Mouse (Mus musculus) ovary, postnatal 10 days (tissue): ENCODE results near the gene Hmox1.

Experiments used
- DNase-seq: peaks from one replicate; pipeline ENCODE4 v3.0.0; 2022; ENCODE audit warnings: low spot score

The Hmox1 gene

DNA sequence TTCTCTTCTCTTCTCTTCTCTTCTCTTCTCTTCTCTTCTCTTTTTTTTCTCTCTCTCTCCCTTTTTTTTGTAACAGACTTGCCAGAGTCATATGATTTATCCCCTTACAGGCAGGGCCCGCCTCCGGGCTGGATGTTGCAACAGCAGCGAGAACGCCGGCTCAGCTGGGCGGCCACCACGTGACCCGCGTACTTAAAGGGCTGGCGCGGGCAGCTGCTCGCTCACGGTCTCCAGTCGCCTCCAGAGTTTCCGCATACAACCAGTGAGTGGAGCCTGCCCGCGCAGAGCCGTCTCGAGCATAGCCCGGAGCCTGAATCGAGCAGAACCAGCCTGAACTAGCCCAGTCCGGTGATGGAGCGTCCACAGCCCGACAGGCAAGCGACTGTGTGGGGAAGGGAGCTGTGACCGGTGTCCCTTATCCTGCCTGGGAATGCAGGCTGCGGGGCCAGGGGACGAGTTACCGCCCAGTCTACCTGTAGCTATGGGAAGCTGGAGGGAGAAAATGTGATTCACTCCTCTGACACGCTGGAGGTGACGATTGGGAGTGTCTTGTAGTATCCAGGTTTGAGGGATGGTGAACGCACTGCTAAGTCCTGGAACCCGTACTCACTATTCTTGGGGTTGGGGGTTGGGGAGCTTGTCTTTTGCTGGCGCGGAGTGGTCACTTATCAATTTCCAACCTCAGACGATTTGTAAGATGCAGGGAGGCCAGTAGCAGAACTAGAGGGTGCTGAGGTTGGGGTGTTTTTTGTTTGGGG lies at the start of gene Hmox1:
Gene Hmox1, plus strand, starts transcription at position 223 of the 758 bp plus-strand sequence.
- DNase-seq = peak; percentile 83

DNA sequence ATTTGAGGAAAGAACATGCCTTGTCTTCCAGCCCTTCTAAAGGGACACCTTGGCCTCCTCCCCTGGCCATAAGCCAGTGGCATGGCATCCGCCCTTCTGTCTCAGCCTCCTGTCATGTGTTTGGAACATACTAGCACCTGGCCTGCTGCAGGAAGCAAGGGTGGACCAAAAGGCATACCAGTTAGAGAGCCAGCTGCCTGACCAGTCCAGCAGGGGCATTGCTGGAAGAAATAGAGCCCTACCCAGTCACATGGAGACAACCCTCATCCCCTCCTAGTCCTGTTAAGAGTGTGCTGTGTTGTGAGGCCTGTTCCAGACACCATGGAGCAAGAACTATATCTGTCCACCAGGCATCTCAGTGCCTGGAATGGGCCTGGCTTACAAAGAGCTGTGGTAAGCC lies 47.1 kb upstream of the Hmox1 start:
- no peak for DNase-seq

DNA sequence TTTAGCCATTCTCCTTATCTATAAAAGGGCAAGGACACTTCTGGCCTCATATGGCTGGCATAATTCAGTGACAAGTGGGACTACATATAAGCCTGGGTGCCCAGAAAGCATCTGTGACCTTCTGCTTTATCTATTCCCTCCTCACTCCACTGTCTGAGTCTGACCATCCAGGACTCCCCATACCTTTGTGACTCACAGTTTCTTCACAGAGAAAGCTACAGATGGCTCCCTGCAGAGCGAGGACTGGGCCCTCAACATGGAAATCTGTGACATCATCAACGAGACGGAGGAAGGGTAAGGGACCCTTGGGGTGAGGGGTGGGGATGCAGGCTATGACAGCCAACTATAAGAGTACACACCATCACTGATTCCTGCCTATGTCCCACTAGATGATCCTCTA lies 45.6 kb upstream of the Hmox1 start:
- DNase-seq = no peak

DNA sequence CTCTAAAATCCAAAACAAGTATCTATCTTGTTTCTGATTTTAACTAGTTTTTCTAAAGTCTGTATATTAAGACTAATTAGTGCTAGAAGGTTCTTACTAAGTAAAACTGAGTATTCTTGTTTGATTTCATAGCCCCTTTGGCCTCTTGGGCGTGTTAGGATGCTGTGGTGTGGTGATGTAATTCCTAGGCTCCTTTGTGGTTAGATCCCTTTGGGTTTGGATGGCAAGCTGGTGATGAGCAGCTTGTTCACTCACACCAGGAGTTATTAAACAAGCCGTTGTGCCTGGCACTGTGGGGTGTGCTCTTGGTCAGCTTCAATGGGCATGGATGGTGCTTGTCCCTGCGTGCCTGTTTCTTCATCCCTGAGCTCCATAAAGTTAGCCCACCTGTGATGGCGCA lies 40.1 kb upstream of the Hmox1 start:
- DNase-seq = no peak

DNA sequence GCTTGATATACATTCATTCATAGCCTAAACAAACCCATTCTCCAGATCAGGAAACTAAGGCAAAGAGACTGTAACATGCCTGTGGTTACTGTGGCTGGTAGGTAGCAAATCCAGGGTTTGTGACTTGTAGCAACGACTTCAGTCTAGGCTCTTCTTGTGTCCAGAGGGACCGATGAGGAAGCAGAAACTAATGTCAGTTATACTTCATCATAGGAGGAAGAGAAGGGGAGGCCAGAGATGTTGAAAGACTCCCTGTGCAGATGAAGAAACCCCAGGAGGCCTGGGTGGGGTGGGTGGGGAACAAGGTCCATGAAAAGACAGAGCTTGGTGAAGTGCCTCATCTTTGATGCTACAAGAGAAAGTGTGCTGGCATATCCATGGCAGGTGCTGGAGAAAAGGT lies 37.7 kb upstream of the Hmox1 start:
- DNase-seq = no peak

DNA sequence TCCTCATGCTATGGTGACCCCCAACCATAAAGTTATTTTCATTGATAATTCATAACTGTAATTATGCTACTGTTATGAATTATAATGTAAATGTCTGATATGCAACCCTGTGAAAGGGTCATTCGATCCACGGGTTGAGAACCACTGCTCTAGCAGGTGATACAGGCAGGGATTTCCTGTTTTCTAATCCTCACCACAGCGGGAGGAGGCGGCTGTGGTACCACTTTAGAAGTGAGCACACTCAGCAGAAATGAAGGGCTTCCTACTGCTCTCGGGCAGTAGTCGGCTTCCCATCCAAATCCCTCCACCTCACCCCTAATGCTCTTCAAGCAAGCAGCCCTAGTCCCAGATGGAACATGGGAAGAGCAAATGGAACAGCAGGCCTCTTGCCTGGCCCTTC lies 33.4 kb upstream of the Hmox1 start:
- no peak for DNase-seq

DNA sequence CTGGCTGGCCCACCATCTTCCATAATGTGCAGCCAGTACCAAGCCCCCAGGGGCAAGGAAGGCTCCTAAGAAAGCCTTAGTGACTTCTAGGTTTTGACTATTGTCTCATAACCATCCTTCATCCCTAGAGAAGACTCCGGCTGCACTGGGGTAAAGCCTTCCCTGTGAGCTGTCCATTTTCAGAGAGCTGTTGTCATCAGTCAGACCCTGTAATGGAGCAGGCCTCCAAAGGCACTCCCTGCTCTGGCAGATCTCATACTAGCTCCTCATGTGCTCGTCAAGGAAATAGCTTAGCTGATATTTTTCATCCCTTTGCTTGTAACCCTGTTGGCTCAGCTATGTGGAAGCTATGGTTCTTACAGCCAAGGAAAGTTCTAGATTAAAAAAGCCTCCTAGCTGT lies 32.6 kb upstream of the Hmox1 start:
- no peak for DNase-seq

DNA sequence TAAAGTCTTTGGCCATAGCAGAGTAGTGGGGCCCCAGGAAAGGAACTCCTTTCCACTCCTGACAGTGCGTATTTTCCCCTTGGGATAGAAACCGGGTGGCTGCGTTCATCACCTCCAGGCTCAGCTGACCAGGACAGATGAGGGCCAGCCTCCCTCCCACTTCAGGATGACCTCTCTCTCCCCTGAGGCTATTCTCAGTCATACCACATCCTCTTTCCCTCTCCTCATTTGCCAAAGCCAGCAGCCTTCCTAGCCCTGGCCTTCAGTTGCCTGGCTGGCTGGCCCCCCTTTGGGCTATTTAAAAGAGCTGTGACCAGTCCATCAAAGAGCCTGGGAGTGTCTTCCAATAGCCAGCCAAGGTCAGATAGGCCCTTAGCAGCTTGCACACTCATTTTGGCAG lies 30.1 kb upstream of the Hmox1 start:
- DNase-seq = no peak

DNA sequence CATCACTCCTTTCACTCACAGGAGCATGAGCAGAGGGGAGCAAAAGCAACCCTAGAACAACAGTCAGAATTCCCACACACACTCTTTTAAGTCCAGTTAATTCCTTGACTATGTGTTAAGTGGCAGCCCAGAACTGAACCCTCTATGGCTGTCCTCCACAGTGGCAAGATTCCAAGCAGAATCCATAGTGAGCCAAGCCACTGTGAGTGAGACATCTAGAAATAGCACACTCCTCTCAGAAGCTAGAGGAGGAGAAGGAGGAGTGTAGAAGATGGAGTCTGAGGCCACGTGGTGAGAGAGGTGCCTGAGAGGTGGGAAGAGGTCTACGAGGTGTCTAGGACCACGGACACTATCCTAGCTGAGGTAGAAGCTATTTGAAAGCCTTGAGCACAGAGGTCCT lies 28.6 kb upstream of the Hmox1 start:
- DNase-seq = no peak

DNA sequence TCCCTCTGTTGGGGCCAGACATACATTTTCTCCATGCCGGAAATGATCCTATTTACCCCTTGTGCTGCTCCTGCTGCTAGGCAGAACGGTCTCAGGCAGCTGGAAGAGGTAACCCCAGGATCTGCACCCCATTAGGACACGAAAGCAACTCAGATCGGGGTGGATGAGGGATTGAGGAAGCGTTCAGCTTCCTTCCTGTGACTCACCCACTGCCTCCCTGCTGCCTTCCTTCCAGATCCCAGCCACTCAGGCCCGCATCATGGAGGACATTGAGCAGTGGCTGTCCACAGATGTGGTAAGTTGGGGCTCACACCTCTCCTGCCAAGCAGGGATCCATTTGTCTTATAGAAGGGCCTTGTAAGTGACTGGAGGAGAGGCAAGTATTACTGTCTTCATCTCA lies 26.1 kb upstream of the Hmox1 start:
- DNase-seq = no peak

DNA sequence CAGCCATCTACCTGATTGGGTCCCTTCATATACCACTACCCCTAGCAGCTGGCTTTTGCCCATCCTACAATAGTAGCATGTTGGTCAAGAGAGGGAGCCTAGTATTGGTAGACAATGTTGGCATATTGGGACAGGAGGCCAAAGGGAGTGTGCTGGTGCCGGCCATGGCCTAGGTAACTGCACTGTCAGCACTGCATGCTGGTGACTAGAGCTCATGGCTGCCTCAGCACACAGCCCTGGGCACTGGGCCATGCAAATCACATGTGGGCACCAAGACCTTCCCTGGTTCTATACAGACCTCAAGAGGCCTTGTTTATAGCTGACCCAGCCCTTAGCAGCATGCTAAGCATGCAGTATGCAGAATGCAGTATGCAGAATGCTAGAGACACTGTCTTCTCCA lies 23.1 kb upstream of the Hmox1 start:
- DNase-seq = no peak

DNA sequence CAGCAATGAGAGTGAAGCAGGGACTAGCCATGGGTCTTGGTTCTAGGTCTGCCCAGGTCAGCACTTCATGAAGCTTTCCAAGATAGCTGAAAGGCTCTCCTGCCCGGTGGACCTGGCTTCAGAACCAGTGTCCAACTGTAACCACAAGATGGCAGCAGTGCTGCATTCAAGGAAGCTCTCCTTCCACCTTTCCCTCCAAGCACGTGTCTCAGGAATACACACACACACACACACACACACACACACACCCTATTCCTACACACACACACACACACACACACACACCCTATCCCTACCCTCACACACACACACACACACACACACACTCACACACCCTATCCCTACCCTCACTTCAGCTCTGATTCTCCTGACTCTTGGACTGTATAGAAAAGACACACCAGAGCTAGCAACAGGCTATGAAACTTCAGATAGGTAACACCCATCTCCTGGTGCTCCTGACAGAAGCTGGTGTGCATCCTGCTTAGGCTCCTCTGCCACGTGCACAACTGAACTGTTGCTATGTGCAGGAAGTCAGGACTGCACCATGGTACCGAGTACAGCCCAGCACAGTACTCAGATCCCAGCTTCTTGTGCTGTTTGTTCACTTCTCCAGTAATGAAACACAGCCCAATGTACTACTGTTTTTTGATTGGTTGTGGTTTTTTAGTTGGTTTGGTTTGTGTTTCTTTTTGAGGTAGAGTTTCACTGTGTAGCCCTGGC lies 21.6 kb upstream of the Hmox1 start:
- DNase-seq = peak; percentile 42

DNA sequence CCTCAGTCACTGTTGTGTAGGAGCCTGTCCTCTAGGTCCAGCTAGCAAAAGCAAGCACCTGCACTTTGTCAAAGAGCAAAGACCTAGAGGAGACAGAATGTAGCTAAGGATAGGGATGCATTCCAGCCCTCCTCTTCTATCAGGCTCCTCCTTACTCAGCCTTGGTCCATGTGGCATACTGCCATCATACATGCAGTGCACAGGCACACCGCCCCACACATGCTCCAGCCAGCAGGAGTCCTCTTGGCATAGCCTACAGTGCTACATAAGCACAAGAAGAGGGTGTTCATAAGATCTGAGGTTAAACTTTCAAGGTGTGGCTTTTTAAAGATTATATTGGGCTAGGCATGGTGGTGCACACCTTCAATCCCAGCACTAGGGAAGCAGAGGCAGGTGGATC lies 18.5 kb upstream of the Hmox1 start:
- no peak for DNase-seq

DNA sequence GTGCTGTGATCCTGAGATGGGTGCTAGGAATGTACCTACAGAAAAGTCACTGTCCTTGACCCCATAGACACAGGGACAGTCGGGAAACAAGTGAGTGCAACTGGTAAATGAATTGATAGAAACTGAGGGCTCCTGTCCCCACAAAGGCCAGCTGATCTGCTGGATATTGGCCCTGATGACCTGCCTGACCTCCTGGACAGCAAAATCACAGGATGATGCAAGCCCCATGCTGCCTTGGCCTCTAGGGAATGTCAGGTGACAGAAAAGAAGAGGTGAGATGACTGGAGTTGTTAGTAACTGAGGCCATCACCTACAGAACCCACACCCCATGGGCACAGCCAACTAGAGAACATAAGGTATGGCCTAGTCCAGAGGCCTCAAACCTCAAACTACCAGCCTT lies 15.2 kb upstream of the Hmox1 start:
- DNase-seq = no peak

DNA sequence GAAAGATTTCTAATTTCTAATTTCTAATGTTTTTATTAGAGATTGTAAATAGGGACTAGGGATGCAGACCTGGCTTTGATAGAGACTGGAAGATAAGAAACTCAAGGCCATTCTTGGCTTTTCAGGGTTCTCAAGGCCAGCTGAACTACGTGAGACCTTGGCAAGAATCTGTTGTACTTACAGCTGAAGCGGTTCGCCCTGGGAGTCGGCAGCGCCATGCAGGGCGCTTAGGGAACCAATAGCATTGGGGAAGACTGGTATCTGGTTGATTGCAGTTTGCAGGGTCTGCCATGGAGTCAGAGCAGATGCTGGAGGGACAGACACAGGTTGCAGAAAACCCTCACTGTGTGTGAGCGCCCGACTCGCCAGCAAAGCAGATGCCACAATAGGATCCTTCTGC lies 14.6 kb upstream of the Hmox1 start:
- no peak for DNase-seq

DNA sequence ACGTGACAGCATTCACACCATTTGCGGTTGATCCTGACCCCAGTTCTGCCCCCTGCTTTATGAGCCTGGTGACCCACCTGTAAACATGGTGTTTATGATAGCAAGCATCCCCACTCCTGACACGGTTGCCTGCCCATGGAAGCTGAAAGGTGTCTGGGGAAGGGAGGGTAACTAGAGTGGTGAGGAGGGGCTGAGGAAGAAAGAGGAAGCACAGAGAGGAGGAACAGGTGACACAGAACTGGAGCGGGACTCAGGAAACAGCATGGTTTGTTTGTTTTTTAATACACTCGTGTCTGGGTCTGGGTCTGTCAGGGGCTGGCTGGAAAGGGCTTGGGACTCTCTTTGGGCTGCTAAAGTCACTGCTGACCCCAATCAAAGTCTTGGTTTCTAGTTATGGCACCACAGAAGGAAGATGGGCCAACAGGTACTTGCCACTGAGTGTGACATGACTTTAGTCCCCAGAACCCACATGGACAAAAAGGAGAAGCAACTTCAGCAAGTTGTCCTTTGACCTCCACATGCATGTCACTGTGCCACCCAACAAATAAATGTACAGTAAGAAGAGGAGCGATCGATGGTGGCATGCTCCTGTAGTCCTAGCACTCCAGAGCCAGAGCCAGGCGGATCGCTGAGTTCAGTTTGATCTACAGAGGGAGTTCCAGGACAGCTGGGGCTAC lies 11.9 kb upstream of the Hmox1 start:
- no peak for DNase-seq

DNA sequence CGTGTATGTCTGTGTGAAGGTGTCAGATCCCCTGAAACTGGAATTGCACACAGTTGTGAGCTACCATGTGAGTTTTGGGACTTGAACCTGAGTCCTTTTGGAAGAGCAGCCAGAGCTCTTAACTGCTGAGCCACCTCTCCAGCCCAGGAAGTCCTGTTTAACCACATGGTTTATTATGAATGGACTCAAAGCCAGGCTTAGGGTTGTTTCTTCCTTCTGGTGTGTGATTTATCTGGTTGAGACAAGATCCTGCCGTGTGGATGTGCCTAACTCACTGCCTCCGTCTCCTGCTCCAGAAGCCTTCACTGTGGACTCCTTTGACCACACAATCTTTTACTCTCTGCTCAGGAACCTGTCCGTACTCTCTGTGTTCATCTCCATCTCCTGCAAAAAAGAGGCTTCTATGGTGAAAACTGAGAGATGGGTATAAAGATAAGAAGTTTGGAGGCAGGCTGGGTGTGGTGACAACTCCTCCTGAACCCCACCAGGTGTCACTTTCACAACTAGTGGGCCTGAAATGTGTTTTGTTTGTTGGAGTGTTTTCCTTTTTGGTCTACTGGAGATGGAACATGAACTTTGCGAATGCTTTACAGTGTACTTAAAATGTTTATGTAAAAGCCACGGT lies 11.1 kb upstream of the Hmox1 start:
- DNase-seq = no peak

DNA sequence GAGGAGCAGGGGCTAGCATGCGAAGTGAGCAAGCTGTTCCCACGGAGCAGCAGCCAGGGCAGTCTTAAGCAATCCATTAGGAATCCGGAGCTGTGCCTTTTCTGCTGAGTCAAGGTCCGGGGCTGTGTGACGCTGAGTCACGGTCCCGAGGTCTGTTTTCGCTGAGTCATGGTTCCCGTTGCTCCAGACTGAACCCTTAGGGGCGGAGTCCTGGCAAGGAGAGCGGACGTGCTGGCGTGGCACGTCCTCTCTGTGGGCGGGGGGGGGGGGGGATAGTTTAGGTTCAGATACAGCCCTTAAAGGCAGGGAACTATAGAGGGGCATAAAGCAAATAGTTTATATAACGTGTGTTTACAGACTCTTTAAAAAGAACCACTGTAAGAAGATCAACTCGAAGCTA lies 9.6 kb upstream of the Hmox1 start:
- peak; percentile 70 for DNase-seq

DNA sequence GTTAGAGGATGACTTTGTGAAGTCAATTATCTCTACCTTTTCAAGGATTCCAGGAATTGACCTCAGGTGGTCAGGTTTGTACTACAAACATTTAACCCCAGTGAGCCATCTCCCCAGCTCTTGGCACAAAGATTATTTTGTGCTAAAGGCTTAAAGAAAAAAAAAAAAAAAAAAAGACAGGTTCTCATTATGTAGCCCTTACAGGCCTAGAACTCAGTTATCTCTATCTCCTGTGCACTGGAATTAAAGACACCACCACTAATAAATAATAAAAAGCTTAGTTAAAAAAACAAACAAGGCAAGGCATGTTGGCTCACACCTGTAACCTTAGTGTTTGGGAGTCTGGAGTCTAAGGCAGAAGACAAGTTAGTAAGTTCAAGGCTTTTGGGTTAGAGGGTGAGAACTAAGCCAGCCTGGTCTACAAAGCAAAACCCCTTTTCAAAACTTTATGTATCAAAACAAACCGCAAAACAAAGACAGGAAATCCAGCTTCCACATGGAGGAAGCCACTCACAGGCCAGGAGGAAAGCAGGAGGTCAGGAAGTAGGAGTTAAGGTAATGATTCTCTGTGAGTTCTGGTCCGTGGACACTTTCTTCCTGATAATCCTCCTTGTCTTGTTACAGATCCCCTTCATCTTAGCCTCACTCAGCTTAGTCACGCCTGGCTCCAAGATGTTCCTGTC lies 8.9 kb upstream of the Hmox1 start:
- DNase-seq = no peak

DNA sequence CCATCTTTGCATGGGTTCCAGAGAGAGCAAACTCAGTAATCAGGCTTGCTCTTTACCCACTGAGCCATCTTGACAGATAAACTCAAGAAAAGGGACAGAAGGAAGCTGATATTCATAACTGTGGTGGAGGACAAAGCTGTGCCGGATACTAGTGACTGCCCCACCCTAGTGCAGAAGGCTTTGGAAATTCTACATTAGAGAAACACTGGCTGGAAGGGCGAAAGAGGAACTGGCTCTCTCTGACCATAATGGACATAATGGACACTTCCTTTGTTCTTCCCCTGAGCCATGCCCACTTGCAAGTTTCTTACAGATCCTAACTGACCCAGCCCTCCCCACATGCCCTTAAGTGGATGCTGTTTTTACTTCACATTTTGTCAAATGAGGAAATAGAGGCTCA lies 7.4 kb upstream of the Hmox1 start:
- no peak for DNase-seq

DNA sequence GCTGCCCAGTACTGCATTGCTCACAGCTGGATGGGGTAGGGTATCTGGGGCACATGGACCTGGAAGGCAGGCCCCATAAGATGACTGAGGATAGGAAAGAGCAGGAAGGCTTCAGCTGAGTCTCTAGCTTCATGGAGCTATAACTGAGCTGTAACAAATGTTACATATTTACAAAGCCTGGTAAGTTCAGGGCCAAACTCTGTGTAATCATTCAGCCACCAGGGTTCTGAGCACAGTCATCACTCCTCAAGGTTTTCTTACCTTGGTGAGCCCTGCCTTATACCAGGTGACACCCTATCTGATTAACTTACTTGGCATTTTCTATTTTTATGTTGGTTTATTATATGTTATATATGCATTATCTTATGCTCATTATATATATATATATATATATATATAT lies 6.3 kb upstream of the Hmox1 start:
- no peak for DNase-seq
